Mouse (Mus musculus) NIH3T3 (cell line): ENCODE measurements around the gene Fam78b.

Source experiments
- DNase-seq: peaks from one replicate; pipeline ENCODE4 v3.0.0-alpha.2; 2012; ENCODE audit warnings: low read depth

Fam78b gene

GRCm38 (mm10) chr1:167001174-167001843 is at the start of gene Fam78b:
Gene Fam78b, plus strand, starts transcription at chr1:167001417.
- no peak for DNase-seq

- DNase-seq, result peak; percentile 80
Measured at GRCm38 (mm10) chr1:166964508-166964907, 36.7 kb upstream of the Fam78b start.

- peak; percentile 84 for DNase-seq
Measured at GRCm38 (mm10) chr1:166968271-166968670, 32.9 kb upstream of the Fam78b start.

GRCm38 (mm10) chr1:166973731-166974130 is 27.5 kb upstream of the Fam78b start:
- DNase-seq, result peak; percentile 78

- DNase-seq, result no peak
Measured at GRCm38 (mm10) chr1:166978611-166979010, 22.6 kb upstream of the Fam78b start.

GRCm38 (mm10) chr1:166994266-166994665 is 7.0 kb upstream of the Fam78b start:
- DNase-seq, result peak; percentile 38

- DNase-seq, result no peak
Measured at GRCm38 (mm10) chr1:166996250-166996649, 5.0 kb upstream of the Fam78b start.

GRCm38 (mm10) chr1:166996811-166997210 is 4.4 kb upstream of the Fam78b start:
- DNase-seq, result peak; percentile 39

GRCm38 (mm10) chr1:167000529-167001173 is 566 bp upstream of the Fam78b start:
- peak; percentile 75 for DNase-seq

GRCm38 (mm10) chr1:167001844-167002485 is 748 bp downstream of the Fam78b start:
- DNase-seq, result no peak

GRCm38 (mm10) chr1:167002486-167002850 is 1.3 kb downstream of the Fam78b start:
- peak; percentile 71 for DNase-seq

- DNase-seq, result no peak
Measured at GRCm38 (mm10) chr1:167004621-167005020, 3.4 kb downstream of the Fam78b start.

GRCm38 (mm10) chr1:167007341-167007740 is 6.1 kb downstream of the Fam78b start:
- no peak for DNase-seq

GRCm38 (mm10) chr1:167010190-167010589 is 9.0 kb downstream of the Fam78b start:
- no peak for DNase-seq

GRCm38 (mm10) chr1:167011301-167011700 is 10.1 kb downstream of the Fam78b start:
- DNase-seq, result no peak

GRCm38 (mm10) chr1:167012616-167013015 is 11.4 kb downstream of the Fam78b start:
- no peak for DNase-seq

GRCm38 (mm10) chr1:167013234-167013864 is 12.1 kb downstream of the Fam78b start:
- DNase-seq, result no peak

- DNase-seq, result no peak
Measured at GRCm38 (mm10) chr1:167016269-167016668, 15.1 kb downstream of the Fam78b start.

GRCm38 (mm10) chr1:167022001-167022424 is 20.8 kb downstream of the Fam78b start:
- no peak for DNase-seq

GRCm38 (mm10) chr1:167022541-167023121 is 21.4 kb downstream of the Fam78b start:
- DNase-seq, result no peak

GRCm38 (mm10) chr1:167023794-167024193 is 22.6 kb downstream of the Fam78b start:
- no peak for DNase-seq

GRCm38 (mm10) chr1:167024961-167025360 is 23.7 kb downstream of the Fam78b start:
- no peak for DNase-seq
